Mouse (Mus musculus) right cerebral cortex, postnatal 25 days (tissue): ENCODE results near the gene Mapkapk5.

Source experiments
- DNase-seq: peaks from one replicate; pipeline ENCODE4 v3.0.0; 2022

The Mapkapk5 gene

GRCm38 (mm10) chr5:121484801-121485200, 60.9 kb downstream of the Mapkapk5 start:
- no peak for DNase-seq

GRCm38 (mm10) chr5:121477680-121478079, 68.0 kb downstream of the Mapkapk5 start:
- no peak for DNase-seq

GRCm38 (mm10) chr5:121476040-121476439, 69.7 kb downstream of the Mapkapk5 start:
- no peak for DNase-seq
